Mouse (Mus musculus) kidney, adult 9 months (tissue): ENCODE measurements at regions not wholly inside any gene's neighbourhood (a gene's known extent, or its start where the extent isn't known, plus 50 kb on each side); places are given as distances from the start of the nearest gene placed in this dataset.
"Not testable (repeated sequence)": the region's sequence is repeated elsewhere in the genome, so short reads cannot be mapped to it uniquely, and the experiment has no call there.

ENCODE experiments used
- DNase-seq: peaks from one replicate; pipeline ENCODE4 v3.0.0; 2022

GRCm38 (mm10) chr19:54099292-54099691, 55.3 kb downstream of the Adra2a start:
- DNase-seq: no peak

- DNase-seq: no peak
Measured at GRCm38 (mm10) chr19:54099769-54100168, 55.8 kb downstream of the Adra2a start.

GRCm38 (mm10) chr19:54106571-54106970, 62.6 kb downstream of the Adra2a start:
- no peak for DNase-seq

DNA sequence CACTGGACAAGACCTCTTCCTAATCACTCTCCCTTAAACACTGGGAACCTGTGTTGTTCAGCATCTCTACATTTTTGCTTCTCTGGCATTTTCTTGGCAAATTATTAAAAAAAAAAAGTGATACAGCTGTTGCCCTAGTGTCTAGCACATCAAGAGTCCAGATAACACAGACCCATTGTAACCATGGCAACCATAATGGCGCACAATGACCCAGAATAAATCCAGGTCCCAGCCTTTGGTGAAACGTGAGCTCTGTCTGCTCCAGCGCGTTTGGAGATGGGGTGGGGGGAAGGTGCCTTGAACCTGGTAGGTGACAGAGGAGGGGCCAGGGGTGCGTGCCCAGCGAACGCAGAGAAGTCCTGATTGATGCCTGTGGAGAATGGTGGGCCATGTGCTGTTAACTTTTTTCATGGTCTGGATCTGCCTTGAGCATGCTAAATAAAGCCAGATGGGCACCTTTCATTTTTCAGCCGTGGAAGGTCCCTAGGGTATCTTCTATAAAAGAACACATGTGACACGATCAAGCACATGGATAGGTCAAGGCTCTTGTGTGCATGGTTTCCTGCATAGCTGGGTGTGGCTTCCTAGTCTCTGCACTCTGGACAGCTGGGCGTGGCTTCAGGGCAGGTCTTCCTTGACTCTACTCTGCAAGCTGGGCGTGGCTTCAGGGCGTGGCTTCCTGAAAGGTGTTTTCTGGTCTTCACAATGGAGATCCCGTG, 63.3 kb downstream of the Adra2a start:
- DNase-seq: no peak

- DNase-seq: no peak
Measured at GRCm38 (mm10) chr19:54110080-54110479, 66.1 kb downstream of the Adra2a start.

DNA sequence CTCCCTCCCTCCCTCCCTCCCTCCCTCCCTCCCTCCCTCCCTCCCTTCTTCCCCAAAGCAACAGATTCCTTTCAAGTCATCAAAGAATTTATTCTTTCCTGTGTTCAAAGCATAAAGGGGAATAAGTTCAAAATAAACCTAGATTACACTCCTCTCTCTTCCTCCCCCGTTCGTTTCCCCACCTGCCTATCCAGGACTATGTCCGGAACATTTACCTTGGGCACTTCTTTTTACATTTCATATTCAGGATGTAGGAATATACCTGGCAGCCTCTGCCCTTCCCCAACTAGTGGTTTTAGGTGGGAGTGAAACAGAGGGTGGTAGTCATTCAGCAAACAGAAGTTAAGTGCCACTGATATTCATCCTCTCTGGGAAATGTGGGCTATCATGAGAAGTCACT, 68.7 kb downstream of the Adra2a start:
- no peak for DNase-seq

DNA sequence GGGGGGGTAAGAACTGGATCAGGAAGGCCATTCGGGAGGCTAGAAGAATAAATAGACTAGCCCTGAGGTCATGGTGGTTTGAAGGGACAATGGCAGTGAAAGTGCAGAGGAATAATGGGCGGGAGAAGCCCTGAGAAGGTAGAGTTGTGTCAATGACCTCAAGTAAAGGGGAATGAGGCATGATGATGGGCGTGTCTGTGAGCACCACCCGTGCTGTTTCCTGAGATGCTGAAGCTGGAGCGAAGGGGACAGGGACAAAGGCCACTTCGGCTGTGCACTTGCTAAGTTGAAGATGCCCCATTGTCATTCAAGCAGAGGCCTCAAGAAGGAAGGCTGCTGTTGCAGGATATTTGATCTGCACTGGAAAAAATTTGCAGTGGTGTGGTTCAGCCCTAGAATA, 69.5 kb downstream of the Adra2a start:
- no peak for DNase-seq

DNA sequence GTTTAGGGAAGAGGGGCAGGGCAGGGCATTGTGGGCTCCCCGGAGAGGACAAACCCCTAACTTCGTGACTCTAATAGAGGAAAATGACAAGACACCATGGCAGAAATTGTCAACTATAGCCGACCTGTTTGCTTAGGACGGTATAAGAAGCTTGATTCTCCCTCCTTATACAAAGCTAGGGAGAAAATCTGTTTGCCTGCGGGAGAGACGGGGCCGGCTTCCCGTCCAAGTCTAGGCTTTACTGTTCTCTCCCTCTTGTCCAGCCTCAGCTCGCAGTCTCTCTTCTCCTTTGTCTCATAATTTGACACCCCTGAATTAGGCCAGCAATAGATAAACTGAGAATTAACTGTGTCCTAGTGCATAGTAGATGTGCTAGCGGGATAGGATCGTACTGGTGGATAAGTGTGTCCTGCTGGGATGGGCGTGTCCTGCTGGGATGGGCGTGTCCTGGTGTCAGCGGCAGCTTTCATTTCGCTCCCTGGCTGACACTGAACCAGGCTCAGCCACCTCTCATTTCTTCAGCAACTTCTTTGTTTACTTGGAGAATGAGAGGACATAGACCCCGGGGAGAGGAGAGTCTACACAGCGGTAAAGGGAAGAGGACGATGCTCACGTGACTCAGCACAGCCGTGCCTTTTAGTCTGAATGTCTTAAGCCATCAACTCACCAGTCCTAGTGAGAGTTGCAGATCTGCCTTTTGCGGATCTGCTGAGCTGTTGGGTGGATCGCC, 70.8 kb downstream of the Adra2a start:
- peak; percentile 20 for DNase-seq

DNA sequence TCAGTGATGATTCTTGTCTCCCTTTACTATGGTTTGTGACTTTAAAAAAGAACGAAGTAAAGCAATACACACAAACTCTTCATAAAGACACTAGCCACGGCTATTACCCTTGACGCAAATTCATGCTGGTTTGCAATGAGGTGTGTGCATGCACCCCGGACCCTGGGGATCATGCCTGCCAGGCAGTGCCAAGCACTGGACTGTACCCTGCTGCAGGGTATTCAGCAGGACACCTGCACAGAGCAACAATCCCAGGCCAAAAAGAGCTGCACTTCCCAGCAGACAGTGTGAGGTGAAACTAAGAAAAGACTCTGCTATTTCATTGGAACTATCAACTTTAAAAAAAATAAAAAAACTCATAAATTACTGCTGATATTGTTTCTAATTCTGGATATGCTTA, 71.4 kb downstream of the Adra2a start:
- no peak for DNase-seq

DNA sequence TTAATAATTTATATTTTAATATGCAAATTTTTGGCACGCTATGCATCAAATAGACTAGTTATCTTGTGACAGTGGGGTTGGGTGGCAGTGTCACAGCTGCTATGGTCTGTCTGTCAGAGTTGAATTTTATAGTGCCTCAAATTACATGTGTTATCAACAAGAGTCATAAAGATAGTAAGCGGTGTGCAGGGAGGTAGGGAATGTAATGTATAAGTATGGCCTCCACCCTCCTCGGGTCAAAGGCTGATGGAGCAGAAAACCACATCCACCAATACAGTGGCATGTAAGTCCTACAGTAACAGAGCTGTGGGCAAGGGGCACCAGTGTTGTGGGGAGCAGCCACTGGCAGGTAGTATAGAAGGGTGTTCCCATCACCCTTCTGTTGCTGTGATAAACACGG, 72.9 kb downstream of the Adra2a start:
- DNase-seq: no peak

DNA sequence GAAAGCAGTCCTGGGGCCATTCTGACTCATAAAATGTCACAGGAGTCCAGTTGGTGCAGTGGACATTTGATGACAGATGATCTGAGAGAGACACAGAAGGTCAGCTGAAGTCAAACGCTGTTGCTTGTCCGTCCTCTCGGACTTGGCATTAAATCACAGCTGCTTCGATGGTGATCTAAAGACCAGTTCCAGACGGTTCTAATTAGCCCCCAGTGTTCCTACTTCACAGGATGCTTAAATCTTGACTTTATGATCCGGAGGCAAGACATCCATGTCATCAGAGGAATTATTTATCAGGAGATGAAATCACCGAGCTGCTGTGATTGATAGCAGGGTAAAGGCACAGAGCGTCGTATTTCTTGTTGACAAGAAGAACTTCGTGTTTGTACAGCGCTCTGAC, 73.7 kb downstream of the Adra2a start:
- DNase-seq: no peak

GRCm38 (mm10) chr19:54123586-54123985, 79.6 kb downstream of the Adra2a start:
- no peak for DNase-seq

- not testable (repeated sequence) for DNase-seq
Measured at GRCm38 (mm10) chr19:54151766-54152165, 107.8 kb downstream of the Adra2a start.

- no peak for DNase-seq
Measured at GRCm38 (mm10) chr19:54154400-54154799, 110.4 kb downstream of the Adra2a start.

DNA sequence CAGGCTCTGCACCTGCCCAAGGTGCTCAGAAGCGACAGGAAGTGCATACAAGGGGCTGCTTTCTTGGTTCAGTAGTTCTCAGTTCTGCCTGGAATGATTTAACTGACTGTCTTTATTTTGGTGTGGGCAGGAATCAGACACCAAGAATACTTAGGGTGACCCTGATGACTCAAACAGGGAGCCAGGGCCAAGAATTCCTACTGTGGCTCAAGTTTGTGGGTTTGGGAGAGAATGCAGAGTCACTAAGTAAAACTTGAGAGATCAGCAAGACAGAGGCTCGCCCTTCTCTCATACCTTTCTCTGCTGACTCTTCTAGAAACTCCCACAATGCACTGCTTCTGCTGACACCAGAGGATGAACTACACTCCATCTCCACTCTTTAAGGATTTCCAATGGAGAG, 126.4 kb downstream of the Adra2a start:
- DNase-seq: no peak

GRCm38 (mm10) chr19:54174090-54175055, 130.4 kb downstream of the Adra2a start:
- no peak for DNase-seq

- peak; percentile 4 for DNase-seq
Measured at GRCm38 (mm10) chr19:54175766-54176165, 131.8 kb downstream of the Adra2a start.

DNA sequence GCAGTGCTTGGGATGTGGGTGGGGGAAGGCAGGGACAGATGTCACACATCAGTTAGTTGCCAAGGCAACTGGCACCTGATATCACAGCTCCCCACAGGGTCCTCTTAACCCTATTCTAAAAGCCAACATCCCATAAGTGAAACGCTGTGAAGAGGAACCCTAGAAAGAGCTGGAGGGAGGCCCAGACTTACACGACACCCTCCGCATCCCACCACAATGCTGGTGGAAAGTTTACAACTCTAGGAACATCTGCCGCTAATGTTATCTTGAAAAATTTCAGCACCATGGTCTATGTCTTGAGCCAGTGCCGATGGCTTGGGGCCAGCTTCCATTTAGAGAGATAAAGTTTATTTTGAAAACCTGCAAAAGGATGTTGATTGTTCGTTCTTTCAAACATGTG, 133.5 kb downstream of the Adra2a start:
- DNase-seq: no peak

GRCm38 (mm10) chr19:54200407-54200806, 156.5 kb downstream of the Adra2a start:
- DNase-seq: no peak

DNA sequence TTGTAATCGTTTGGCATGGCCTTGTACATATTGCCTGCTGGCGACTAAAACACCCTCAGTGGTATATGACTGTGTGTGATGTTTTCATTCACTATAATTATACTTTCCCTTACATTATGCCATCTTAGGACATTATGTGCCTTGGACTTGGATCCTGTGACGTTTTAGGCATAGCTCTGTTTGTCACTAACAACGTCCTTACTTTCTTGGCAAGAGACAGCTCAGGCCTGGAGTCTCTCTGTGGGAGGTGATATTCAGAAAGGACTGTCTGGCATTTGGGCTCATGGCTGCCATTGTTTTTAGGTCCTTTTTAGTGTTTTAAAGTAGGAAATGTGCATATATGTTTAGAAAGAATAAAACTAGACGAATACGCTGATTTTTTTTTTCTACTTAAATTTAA, 158.5 kb downstream of the Adra2a start:
- no peak for DNase-seq

- DNase-seq: no peak
Measured at GRCm38 (mm10) chr19:54206819-54207218, 162.9 kb downstream of the Adra2a start.

- no peak for DNase-seq
Measured at GRCm38 (mm10) chr19:54212169-54212568, 168.2 kb downstream of the Adra2a start.

DNA sequence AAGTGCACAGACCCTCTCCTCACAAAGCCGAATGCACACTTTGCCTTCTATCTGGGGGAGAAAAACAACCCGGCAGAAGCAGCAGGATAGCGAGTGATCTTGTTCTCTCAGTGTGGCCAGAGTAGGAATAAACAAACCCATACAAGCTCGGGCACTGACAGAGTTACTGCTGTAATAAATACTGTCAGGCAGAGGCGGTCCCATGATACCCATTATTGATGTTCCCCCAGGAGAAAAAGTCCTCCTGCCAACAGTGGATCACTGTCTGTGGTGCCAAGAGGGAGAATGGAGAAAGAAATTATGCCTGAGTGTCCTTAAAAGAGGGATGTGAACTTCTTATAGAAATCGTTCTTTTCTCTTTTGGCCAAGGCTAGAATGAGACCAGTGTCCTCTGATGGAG, 200.2 kb downstream of the Adra2a start:
- no peak for DNase-seq
